Mouse (Mus musculus) heart, adult 9 months (tissue): ENCODE measurements at regions not wholly inside any gene's neighbourhood (a gene's known extent, or its start where the extent isn't known, plus 50 kb on each side); places are given as distances from the start of the nearest gene placed in this dataset.

ENCODE experiments used
- DNase-seq, 2 experiments: peaks; one replicate each; pipeline ENCODE4 v3.0.0; 2022; ENCODE audit warnings: low spot score in 2 of 2

- no peak for DNase-seq
Observed at GRCm38 (mm10) chr7:98768460-98768859, 65.6 kb downstream of the Thap12 start.

GRCm38 (mm10) chr7:98769111-98769734, 65.7 kb upstream of the Wnt11 start:
- no peak for DNase-seq

- no peak for DNase-seq
Observed at GRCm38 (mm10) chr7:98770257-98770890, 64.5 kb upstream of the Wnt11 start.

DNA sequence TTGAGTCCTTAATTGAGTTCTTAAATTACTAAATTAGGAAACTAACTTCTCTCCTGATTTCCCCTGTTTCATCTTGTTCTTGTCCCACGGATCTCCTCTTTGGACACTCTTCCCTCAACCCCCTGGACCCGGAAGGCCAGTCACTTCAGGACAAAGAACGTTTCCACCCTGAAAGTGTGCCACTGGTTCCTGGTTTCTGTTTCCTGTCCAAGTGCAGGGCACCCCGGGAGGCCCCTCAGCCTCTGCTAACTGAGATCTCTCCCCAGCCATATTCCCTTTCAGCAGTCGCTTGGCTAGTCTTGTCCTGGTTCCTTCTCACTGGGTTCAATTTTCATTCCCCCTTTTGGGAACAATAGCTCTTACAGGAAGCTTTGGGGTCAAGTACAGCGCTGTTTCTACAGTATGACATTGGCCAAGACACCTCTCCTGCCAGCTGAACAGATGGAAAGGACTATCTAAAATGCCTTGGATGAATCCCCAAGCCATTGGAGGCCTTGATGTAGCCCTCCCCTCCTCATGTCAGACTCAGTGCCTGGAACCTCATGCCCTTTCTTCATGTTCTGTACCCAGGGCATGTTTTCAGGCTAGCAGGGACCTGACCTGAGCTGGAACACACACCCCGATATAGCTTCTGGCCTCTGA, 63.7 kb upstream of the Wnt11 start:
- no peak for DNase-seq

GRCm38 (mm10) chr7:98774597-98774996, 60.3 kb upstream of the Wnt11 start:
- DNase-seq: no peak

DNA sequence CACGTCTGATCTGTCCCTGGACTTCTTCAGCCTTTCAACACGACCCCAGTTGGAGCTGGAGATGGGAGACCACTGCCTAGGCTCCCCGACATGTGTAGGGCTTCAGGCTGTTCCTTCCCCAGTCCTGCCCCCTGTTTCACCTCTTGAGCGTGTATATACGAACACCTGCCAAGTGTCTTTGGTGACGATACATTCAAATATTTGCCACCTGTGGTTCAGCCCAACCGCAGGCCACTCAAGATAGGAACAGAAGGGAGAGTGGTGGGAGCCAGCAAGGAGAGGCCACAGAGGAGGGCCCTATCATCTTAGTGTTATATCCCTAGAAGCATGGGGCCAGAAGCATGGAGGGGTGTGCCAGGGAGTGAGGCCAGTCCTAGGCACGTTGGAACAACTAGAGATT, 59.9 kb upstream of the Wnt11 start:
- DNase-seq: no peak

DNA sequence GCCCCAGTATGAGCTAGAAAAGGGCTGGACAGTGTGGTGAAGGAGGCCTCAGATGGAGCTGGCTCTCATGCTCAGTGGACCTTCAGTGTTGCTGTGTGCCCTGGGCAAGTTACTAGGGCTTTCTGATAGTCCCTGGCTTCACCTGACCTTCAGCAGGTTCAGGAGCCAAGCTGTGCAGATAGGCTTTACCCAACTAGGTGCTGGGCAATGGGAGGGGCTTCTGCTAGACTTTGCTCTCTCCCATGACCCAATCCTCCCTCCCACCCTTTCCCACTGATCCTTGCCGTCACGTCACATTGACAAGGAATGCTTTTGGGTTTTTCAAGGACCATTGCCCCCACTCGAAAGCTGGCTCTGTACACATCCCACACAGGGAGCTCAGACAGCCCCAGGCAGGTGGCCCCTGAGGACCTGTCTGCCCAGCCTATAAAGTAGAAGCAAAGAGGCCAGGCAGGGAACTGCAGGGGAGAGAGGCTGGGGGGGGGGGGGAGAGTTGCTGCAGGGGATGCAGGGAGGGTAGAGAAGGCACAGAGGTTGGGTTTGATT, 57.5 kb upstream of the Wnt11 start:
- no peak for DNase-seq

DNA sequence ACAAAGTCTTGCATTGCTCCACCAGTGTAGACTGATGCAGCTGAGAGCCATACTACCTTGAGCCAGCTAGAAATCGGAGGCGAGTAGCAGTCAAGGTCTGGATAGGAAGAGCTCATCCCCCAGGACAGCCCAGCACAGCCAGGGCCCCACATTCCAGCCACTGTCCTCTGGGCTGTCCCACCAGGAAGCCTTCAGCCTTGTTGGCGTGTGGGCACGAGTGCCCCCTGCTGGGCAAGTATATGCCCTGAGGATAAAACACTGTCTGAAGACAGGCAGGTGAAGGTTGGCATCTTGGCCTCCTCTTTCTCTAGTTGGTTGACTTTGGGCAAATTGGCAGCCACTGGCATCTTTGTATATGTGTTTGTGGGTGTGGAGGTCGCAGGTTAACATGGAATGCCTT, 56.0 kb upstream of the Wnt11 start:
- DNase-seq: peak in 1 of 2 experiments; percentile 72

DNA sequence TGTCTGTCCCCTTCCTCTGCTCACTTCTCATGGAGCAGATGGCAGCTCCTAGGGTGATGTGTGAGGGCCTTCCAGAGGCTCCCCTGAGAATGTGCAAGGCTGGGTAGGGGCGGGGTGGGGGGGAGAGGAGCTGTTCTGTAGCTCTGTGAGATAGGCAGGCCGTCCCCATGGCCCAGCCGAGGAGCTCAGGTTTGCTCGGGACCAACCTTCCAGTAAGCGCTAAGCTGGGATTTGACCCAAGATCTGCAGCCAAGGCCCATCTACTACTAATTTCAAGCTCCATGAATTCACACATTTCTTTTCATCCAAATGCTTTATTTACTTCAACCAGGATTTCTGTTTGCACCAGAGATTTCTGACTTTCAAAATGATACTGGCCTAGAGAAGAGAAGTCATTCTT, 51.4 kb upstream of the Wnt11 start:
- DNase-seq: no peak

DNA sequence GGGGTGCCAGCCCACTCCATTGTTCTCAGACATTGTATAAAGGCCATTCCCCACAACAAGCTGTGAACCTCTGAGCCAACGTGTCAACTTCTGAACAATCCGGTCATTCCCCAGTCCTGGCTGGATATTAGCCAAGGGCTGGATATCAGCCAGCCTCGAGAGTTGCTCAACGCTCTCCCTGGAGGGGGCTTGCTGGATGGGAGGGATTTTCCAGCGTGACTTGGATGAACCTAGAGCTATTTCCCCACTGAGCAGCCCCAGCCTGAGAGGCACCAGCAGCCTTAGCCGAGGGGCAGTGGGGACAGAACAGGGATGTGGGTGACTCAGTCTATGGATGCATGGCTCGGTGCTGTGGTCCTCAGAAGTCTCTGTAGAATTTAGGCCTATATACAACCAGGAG, 51.0 kb upstream of the Wnt11 start:
- peak; percentile 84 to 91 for DNase-seq

DNA sequence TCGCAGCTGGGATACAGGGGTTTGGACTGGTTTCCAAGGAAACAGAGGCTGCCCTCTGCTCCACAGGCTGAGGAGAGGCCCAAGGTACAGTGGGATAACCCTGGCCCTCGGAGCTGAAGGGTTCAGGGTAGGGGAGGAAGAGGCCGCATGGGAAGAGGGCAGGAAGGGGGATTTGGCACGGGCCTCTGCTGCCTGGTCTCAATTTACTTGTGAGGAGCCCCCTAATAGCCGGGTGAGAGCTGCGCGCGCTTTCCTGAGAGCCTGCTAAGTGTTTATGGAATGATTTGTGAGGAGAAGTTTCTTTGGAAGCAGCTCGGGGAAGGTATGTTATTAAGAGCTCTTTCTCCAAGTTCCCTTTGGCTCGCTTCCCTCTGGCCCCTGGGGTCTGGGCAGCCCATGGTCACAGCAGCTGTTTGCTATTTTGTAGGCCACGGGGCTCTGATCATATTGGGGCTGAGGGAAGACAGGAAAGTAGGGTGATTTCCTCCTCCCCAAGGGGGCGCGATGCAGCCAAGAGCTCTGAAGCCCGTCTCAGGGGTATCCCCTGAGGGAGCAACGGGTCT, 50.5 kb upstream of the Wnt11 start:
- peak in 1 of 2 experiments; percentile 52 for DNase-seq
